Mouse (Mus musculus): Measurements from ENCODE around the gene Trim33. TPM values are rescaled to one million over a fixed set of nuclear protein-coding genes. Genes with fewer than 3 reads are reported as not detected.

Gene Trim33
- 10 to 100 TPM; 11.6 TPM for total RNA-seq (2021)
- long read RNA-seq, experiment 1, full-length matches to known transcripts: 1 of 4 reads
- long read RNA-seq, experiment 1, partial matches to known transcripts: 1 of 4 reads
- long read RNA-seq, experiment 1, other reads (novel, unspliced or antisense): 2 of 4 reads
- long read RNA-seq, experiment 2, full-length matches to known transcripts: 2 of 2 reads
- long read RNA-seq, experiment 2, partial matches to known transcripts: 0 of 2 reads
- long read RNA-seq, experiment 2, other reads (novel, unspliced or antisense): 0 of 2 reads

- DNase-seq (ENCODE audit: low spot score): peak; percentile 84
Measured at GRCm38 (mm10) chr3:103279182-103280149, at the start of gene Trim33. Trim33 (plus strand) TSS chr3:103279293.

DNA sequence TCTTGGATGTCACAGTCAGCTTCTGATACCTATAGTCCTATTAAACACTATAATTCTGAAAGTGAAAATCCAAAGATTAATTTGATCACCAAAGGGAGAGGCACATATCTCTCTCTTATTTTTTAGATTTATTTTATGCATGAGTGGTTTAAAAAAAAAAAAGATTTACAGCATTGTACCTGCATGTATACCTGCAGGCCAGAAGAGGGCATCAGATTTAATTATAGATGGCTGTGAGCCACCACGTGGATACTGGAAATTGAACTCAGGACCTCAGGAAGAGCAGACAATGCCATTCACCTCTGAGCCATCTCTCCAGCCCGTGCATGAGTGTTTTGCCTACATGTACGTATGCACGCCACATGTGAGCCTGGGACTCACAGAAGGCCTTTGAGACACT lies 46.7 kb upstream of the Trim33 start:
- DNase-seq (ENCODE audit: low spot score): no peak

DNA sequence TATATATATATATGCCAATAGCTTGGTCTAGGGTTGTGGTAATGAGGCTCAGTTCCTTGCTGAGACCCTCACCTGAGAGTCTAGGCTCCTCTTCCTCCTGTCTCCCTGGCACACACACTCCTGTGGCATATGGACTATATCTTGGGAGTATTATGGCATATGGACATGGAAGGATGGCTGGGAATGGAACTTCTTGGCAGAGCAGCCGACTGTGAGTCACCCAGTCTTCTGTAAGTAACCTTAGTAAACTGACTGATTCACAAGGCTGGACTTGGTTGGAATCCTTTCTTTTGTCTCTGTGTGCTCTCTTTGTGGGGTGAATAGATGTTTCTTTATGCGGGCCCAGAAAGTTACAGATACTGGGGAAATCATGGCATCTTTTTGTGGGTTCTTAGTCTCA lies 37.6 kb upstream of the Trim33 start:
- DNase-seq (ENCODE audit: low spot score): no peak

DNA sequence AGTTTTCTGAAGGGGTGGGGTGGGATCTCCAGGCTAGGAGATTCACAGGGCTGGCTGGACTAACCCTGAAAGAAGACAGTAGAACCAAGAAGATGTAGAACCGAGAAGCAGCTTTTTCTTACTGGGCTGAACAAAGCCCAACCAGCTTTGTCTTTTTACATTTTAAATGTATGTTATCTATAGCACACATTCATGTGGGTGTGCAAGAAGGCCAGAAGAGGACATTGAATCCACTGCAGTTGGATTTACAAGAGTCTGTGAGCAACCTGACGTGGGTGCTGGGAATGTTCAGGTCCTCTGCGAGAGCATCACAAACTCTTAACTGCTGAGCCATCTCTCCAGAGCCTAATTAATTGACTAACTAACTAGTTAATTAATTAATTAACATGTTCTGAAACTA lies 36.9 kb upstream of the Trim33 start:
- no peak for DNase-seq (ENCODE audit: low spot score)

DNA sequence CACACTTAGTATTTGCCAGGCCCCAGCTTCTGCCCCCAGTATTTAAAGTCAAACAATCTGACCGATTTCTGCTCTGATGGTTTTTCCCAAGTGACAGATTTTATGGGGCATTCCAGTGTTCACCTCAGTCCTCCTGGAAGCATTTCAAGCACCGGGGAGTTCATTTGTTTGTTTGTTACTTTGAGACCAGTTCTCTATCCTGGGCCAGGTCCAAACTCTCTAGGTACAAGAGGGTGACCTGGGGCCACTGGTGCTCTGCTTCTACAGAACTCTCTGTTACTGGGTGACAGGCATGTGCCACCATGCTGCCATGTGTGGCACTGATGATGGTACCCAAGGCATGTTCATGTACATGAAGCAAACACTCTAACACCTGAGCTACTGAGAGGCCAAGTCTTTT lies 35.6 kb upstream of the Trim33 start:
- no peak for DNase-seq (ENCODE audit: low spot score)

- DNase-seq (ENCODE audit: low spot score): no peak
Measured at GRCm38 (mm10) chr3:103246627-103247260, 32.3 kb upstream of the Trim33 start.

- DNase-seq (ENCODE audit: low spot score): no peak
Measured at GRCm38 (mm10) chr3:103256089-103256819, 22.8 kb upstream of the Trim33 start.

- no peak for DNase-seq (ENCODE audit: low spot score)
Measured at GRCm38 (mm10) chr3:103262802-103263417, 16.2 kb upstream of the Trim33 start.

DNA sequence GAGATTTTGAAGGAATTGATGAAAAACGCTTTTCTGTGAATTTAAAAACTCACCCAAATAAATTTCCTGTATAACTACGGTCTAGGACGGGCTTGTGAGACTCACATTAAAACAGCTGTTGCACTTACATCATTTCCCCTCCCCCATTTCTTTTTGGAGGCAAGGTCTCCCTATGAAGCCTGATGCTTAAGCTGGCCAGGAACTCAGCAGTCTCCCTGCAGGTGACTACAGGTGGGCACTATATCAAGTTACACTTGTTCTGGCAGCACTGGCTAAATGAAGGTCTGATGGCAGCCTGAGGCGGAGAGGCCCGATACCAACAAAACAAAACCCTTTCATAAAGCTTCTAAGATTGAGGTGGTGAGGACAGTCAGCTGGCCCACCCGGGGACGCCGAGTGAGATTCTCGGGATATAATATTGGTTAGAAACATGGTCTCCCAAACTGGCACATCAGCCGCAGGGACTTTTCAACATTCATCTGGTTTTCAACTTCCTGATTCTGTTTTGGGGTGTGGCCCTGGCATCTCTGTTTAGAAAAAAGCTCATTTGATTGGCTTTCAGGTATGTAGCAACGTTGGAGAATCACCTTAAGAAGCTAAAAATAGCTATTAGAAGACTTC lies 422 bp upstream of the Trim33 start:
- DNase-seq (ENCODE audit: low spot score): no peak

DNA sequence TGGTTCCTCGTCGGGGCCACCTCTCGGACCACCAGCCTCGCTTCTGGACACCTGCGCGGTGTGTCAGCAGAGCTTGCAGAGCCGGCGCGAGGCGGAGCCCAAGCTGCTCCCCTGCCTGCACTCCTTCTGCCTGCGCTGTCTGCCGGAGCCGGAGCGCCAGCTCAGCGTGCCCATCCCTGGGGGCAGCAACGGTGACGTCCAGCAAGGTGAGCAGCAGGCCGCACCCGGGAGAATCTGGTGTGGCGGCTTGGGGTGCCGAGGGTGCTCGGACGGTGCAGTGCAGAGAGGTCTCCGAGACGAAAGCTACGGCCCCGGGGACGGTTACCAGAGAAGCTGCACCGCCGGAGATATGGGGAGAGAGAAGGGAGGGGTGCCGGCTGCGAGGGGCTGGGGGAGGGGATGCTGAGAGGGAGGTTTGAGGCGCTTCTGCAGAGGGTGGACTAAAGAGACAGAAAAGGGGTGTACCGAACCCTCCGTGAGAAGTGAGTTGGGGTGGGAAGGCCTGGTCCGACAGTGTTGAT lies 1.2 kb downstream of the Trim33 start:
- DNase-seq (ENCODE audit: low spot score): peak; percentile 18

GRCm38 (mm10) chr3:103280875-103281274 lies 1.8 kb downstream of the Trim33 start:
- DNase-seq (ENCODE audit: low spot score): no peak

DNA sequence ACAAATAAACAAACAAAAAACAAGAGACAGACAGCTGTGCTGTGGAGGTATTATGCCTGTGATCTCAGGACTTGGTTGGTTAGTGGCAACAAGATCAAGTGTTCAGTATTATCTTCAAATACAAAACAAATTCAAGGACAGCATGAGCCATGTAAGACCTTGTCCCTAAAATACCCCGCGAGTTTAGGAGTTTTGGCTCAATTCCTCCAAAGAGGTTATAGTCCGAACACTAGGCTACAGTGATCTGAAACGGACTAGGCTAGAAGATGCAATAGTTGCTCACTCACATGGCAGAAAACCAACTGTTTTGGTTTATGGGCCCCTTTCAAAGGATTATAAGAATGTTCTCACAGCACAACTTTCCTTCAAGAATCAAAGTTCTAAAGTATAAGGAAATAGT lies 9.7 kb downstream of the Trim33 start:
- no peak for DNase-seq (ENCODE audit: low spot score)

- DNase-seq (ENCODE audit: low spot score): no peak
Measured at GRCm38 (mm10) chr3:103291087-103291486, 12.0 kb downstream of the Trim33 start.

DNA sequence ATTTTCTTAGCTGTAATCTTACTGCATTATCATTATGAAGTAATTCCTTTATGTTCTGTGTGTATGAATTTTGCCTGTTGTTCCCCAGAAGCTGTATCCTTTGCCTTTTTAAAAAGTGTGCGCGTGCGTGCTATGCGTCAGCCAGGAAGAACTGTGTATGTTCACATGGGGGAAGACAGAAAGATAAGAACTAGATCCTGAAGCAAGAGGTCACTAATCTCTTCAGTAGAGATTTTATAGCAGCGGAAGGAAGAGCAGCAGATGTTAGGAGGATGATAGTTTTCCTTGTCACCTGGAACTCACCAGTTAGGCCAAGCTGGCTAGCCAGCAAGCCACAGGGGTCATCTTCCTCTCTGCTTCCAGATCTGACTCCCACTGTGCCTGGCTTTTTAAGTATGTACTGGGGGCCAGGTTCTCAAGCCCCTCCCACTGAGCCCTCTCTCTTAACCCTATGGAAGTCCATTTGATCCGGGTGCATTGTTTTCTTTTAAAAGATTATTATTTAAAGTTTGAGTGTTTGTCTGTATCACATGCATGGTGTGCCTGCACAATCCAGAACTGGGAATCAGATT lies 26.4 kb downstream of the Trim33 start:
- DNase-seq (ENCODE audit: low spot score): no peak

DNA sequence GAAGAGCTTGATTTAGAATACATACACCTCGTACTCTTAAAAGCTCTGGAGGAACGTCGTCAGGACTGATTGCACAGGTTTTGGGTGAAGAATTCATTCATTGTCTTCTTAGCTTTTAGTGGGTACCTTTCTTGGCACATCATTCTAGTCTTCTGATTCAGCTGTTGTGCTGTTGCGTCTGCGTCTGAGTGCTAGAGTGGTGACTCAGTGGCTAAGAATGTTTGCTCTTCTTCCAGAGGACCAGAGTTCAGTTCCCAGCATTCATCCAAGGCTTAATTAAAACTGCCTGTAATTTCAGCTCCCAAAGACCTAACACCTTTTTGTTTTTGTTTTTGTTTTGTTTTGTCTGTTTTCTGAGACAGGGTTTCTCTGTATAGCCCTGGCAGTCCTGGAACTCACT lies 30.2 kb downstream of the Trim33 start:
- DNase-seq (ENCODE audit: low spot score): no peak

GRCm38 (mm10) chr3:103309750-103310149 lies 30.7 kb downstream of the Trim33 start:
- no peak for DNase-seq (ENCODE audit: low spot score)

DNA sequence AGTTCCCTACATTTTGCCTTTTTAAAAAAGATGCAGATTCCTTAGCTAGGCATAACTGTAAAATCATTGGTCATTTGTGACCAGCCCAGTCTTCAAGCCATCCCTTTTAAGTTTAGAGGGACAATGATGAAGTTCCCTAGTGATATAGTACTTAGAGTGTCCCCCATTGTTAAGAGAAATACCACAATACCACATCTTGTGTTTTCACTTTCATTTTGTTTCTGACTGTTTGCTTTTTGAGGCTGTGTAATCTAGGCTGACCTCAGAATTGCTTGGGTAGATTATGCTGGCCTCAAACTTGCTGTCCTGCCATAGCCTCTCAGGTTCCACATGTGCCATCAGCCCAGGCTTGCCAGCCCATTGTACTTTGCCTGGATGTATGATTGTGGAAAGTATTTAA lies 35.2 kb downstream of the Trim33 start:
- DNase-seq (ENCODE audit: low spot score): no peak

DNA sequence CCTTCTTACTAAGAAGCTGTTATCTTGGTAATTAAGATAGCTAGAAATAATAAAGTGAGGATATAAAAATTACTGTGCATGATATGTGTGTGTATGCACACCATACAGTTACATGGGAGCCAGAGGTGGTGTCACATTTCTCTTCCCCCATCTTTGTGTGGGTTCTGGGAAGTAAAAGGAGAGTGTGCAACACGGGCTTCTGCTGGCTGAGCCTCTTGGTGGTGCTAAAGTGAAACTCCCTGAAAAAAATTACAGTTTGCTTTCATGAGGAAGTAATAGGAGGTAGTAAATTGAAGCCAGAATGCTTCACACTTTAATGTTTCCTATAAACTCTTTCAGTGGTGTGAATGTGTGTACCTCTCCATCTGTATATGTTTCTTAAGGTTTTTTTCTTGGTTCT lies 56.3 kb downstream of the Trim33 start:
- no peak for DNase-seq (ENCODE audit: low spot score)

DNA sequence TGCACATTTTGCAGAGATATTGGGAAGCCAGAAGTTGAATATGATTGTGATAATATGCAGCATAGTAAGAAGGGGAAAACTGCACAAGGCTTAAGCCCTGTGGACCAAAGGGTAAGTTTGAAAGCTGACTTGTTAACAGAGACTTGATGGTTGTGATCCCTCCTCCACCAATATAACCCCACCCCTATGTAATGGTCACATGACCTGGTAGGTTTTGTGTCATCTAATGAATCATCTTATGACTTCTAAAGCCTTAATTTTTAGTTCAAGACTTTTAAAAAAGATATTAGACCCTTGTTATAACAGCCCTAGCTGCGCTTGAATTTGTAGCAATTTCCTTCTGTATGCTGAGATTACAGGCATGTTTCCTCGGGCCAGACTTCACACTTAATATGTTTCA lies 67.6 kb downstream of the Trim33 start:
- no peak for DNase-seq (ENCODE audit: low spot score)

DNA sequence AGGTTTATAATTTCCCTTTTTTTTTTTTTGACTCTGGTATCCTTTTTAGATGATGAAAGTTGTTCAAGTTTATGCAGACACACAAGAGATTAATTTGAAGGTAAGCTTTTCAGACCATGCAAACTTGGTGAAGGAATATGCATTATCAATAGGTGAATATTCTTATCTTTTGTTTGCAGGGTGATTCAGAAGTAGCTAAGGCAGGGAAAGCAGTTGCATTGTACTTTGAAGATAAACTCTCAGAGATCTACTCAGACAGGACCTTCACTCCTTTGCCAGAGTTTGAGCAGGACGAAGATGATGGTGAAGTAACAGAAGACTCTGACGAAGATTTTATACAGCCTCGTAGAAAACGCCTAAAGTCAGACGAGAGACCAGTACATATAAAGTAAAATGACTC lies 74.4 kb downstream of the Trim33 start:
- no peak for DNase-seq (ENCODE audit: low spot score)
